Mouse (Mus musculus) midbrain, embryonic 14.5 days (tissue): ENCODE measurements around the gene Serping1. TPM values are rescaled to one million over a fixed set of nuclear protein-coding genes. Genes with fewer than 3 reads are reported as not detected.

Experiments
- ATAC-seq: fragments of 200-750 bp; cut with Nextera tagmentation; 2 replicates; pipeline ENCODE4 v1.8.0; 2017; ENCODE audit warnings: moderate number of reproducible peaks, moderate library complexity; ENCODE audit not compliant: low FRiP score, low TSS enrichment
- DNase-seq: peaks from one replicate; pipeline ENCODE4 v3.0.0-alpha.2; 2015
- H3K27ac ChIP-seq: fragments of 300-500 bp; sonication (generic); replicated peaks from 2 replicates; pipeline ENCODE4 v1.5.1; 2014; ENCODE audit warnings: mild to moderate bottlenecking, low read depth, low read length, moderate library complexity
- H3K27me3 ChIP-seq: fragments of 300-500 bp; sonication (generic); 2 replicates; pipeline ENCODE4 v1.6.1; 2014; ENCODE audit warnings: low read length, control low read depth, mixed read lengths; ENCODE audit not compliant: control insufficient read depth, insufficient read depth
- H3K36me3 ChIP-seq: fragments of 300-500 bp; sonication (generic); 2 replicates; pipeline ENCODE4 v1.6.1; 2014; ENCODE audit warnings: low read length, control low read depth; ENCODE audit not compliant: control insufficient read depth, insufficient read depth
- H3K4me1 ChIP-seq: fragments of 300-500 bp; sonication (generic); 2 replicates; pipeline ENCODE4 v1.6.1; 2014; ENCODE audit warnings: mild to moderate bottlenecking, antibody characterized with exemption, low read length, control low read depth; ENCODE audit not compliant: control insufficient read depth, insufficient read depth
- H3K4me2 ChIP-seq: fragments of 300-500 bp; sonication (generic); 2 replicates; pipeline ENCODE4 v1.6.1; 2014; ENCODE audit warnings: mild to moderate bottlenecking, low read length, moderate library complexity
- H3K4me3 ChIP-seq: fragments of 300-500 bp; sonication (generic); replicated peaks from 2 replicates; pipeline ENCODE4 v1.5.1; 2014; ENCODE audit warnings: low read depth, low read length
- H3K9ac ChIP-seq: fragments of 300-500 bp; sonication (generic); replicated peaks from 2 replicates; pipeline ENCODE4 v1.6.1; 2014; ENCODE audit warnings: mild to moderate bottlenecking, low read length, moderate library complexity
- H3K9me3 ChIP-seq: fragments of 300-500 bp; sonication (generic); 2 replicates; pipeline ENCODE4 v1.6.1; 2016; ENCODE audit warnings: low read length, control low read depth, mixed read lengths; ENCODE audit not compliant: control insufficient read depth
- WGBS: fragments of 180-500 bp; shearing (Covaris S2); extraction: QIAGEN DNeasy Blood & Tissue Kit; methylation state at CpG from one replicate; pipeline ENCODE4 v1.1.7; 2014; 5-methylcytosine and 5-hydroxymethylcytosine counted together
- polyA plus RNA-seq: library from polyadenylated mRNA; unstranded; fragments of >200 nt; fragmentation: Nextera tagmentation; extraction: Ambion mirVana; gene quantifications from 2 replicates; pipeline ENCODE4 v1.2.1, GENCODE M21; 2014

Serping1 gene
- polyA plus RNA-seq, result 19.7 and 33.6 TPM in 2 replicates

- DNase-seq, result peak; percentile 11
- Histone ChIP-seq H3K36me3 (no peaks in the 10 kb centered on the region), H3K4me3 (peak within 1 kb of the TSS; percentile 28), H3K4me1 (peaks cover 11% of the 10 kb centered on the region), H3K27me3 (no peaks in the 10 kb centered on the region), H3K27ac (peak within 1 kb of the TSS; percentile 74), H3K4me2 (peak within 1 kb of the TSS; percentile 57), H3K9ac (peak within 1 kb of the TSS; percentile 62), H3K9me3 (no peaks in the 10 kb centered on the region)
- ATAC-seq, result no peak
- 65% methylated on average over 9 of the region's 9 CpGs for WGBS
Observed at GRCm38 (mm10) chr2:84775241-84775640, at the start of gene Serping1. Gene Serping1 (minus strand): TSS chr2:84775444.

- Histone ChIP-seq H3K9ac (no peak overlapping the region), H3K27me3 (peaks cover 4% of the 10 kb centered on the region; the same call in 1 of the 2 replicates), H3K27ac (no peak overlapping the region), H3K9me3 (no peaks in the 10 kb centered on the region), H3K36me3 (no peaks in the 10 kb centered on the region), H3K4me3 (no peak overlapping the region), H3K4me2 (no peak overlapping the region), H3K4me1 (peaks cover 7% of the 10 kb centered on the region)
- no peak for DNase-seq
- no peak for ATAC-seq
- 62% methylated on average over 2 of the region's 2 CpGs for WGBS
Observed at GRCm38 (mm10) chr2:84823237-84823636, 48.0 kb upstream of the Serping1 start.

GRCm38 (mm10) chr2:84822552-84822951 is 47.3 kb upstream of the Serping1 start, which contains the start of gene Smtnl1:
Gene Smtnl1 (minus strand): TSS chr2:84822652.
- no peaks in the 10 kb centered on the region for H3K9me3 ChIP-seq
- DNase-seq (no peak), ATAC-seq (no peak)
- H3K4me3 ChIP-seq, result no peak within 1 kb of the TSS
- H3K4me1 ChIP-seq, result peaks cover 1% of the 10 kb centered on the region
- WGBS, result 69% methylated on average over 13 of the region's 13 CpGs
- no peak within 1 kb of the TSS for H3K4me2 ChIP-seq
- no peak within 1 kb of the TSS for H3K27ac ChIP-seq
- H3K27me3 ChIP-seq, result peaks cover 4% of the 10 kb centered on the region; the same call in 1 of the 2 replicates
- H3K9ac ChIP-seq, result no peak within 1 kb of the TSS
- no peaks in the 10 kb centered on the region for H3K36me3 ChIP-seq

GRCm38 (mm10) chr2:84819861-84820260 is 44.6 kb upstream of the Serping1 start:
- Histone ChIP-seq H3K27me3 (peaks cover 4% of the 10 kb centered on the region; the same call in 1 of the 2 replicates), H3K9ac (no peak overlapping the region), H3K4me2 (no peak overlapping the region), H3K4me1 (no peaks in the 10 kb centered on the region), H3K36me3 (no peaks in the 10 kb centered on the region), H3K9me3 (no peaks in the 10 kb centered on the region), H3K27ac (no peak overlapping the region), H3K4me3 (no peak overlapping the region)
- ATAC-seq (no peak), DNase-seq (no peak)
- WGBS, result 76% methylated on average over 3 of the region's 3 CpGs

GRCm38 (mm10) chr2:84812676-84813075 is 37.4 kb upstream of the Serping1 start:
- H3K27me3 ChIP-seq, result no peaks in the 10 kb centered on the region
- H3K9me3 ChIP-seq, result no peaks in the 10 kb centered on the region
- H3K36me3 ChIP-seq, result no peaks in the 10 kb centered on the region
- no peak overlapping the region for H3K9ac ChIP-seq
- no peaks in the 10 kb centered on the region for H3K4me1 ChIP-seq
- ATAC-seq (no peak), DNase-seq (no peak)
- no peak overlapping the region for H3K4me2 ChIP-seq
- 70% methylated on average over 6 of the region's 6 CpGs for WGBS
- H3K27ac ChIP-seq, result no peak overlapping the region
- no peak overlapping the region for H3K4me3 ChIP-seq

GRCm38 (mm10) chr2:84811880-84812279 is 36.6 kb upstream of the Serping1 start:
- Histone ChIP-seq H3K4me2 (no peak overlapping the region), H3K9me3 (no peaks in the 10 kb centered on the region), H3K4me3 (no peak overlapping the region), H3K27ac (no peak overlapping the region), H3K4me1 (no peaks in the 10 kb centered on the region), H3K27me3 (no peaks in the 10 kb centered on the region), H3K9ac (no peak overlapping the region), H3K36me3 (no peaks in the 10 kb centered on the region)
- no peak for ATAC-seq
- DNase-seq, result no peak
- WGBS, result 86% methylated on average over 7 of the region's 7 CpGs

GRCm38 (mm10) chr2:84810886-84811577 is 35.8 kb upstream of the Serping1 start:
- Histone ChIP-seq H3K36me3 (no peaks in the 10 kb centered on the region), H3K4me2 (peak overlapping the region; percentile 40), H3K27ac (no peak overlapping the region), H3K4me3 (no peak overlapping the region), H3K9ac (no peak overlapping the region), H3K9me3 (no peaks in the 10 kb centered on the region), H3K27me3 (no peaks in the 10 kb centered on the region), H3K4me1 (no peaks in the 10 kb centered on the region)
- peak; percentile 81 for DNase-seq
- WGBS, result 45% methylated on average over 26 of the region's 26 CpGs
- peak; percentile 46; the same call in 1 of the 2 replicates for ATAC-seq

- H3K4me3 ChIP-seq, result no peak overlapping the region
- H3K4me2 ChIP-seq, result no peak overlapping the region; the same call in 1 of the 2 replicates
- H3K36me3 ChIP-seq, result no peaks in the 10 kb centered on the region
- no peak for DNase-seq
- H3K9ac ChIP-seq, result no peak overlapping the region
- WGBS, result 79% methylated on average over 6 of the region's 6 CpGs
- H3K4me1 ChIP-seq, result no peaks in the 10 kb centered on the region
- H3K27ac ChIP-seq, result no peak overlapping the region
- no peaks in the 10 kb centered on the region for H3K27me3 ChIP-seq
- no peaks in the 10 kb centered on the region for H3K9me3 ChIP-seq
- 0 out of 2 replicates have a peak, but pooled peaks have one; percentile 12 for ATAC-seq
Observed at GRCm38 (mm10) chr2:84810526-84810885, 35.3 kb upstream of the Serping1 start.

GRCm38 (mm10) chr2:84809330-84809729 is 34.1 kb upstream of the Serping1 start:
- H3K4me2 ChIP-seq, result no peak overlapping the region

More at GRCm38 (mm10) chr2:84809330-84809729, 34.1 kb upstream of the Serping1 start:
- Histone ChIP-seq H3K4me3 (no peak overlapping the region), H3K4me1 (no peaks in the 10 kb centered on the region), H3K36me3 (no peaks in the 10 kb centered on the region), H3K9ac (no peak overlapping the region), H3K9me3 (no peaks in the 10 kb centered on the region), H3K27ac (no peak overlapping the region), H3K27me3 (no peaks in the 10 kb centered on the region)
- DNase-seq, result no peak
- no peak for ATAC-seq
